ENCODE assay signal across 17 mouse cellular contexts in genomic region chr2:119171574-119171973, GRCm38 (mm10). TPM values are rescaled to one million over a fixed set of nuclear protein-coding genes. Genes with fewer than 3 reads are reported as not detected.
A peak's percentile ranks its signal among the peaks of the same experiment; 100 is the strongest.
DNase-seq lines count a peak whose midpoint lies in the region; ATAC-seq and TF ChIP-seq lines count a peak whose summit lies in the region.
"Had no signal": no experiment of that assay in that cellular context is flagged by ENCODE, and none has a peak within 500 bp of the region (broad histone marks: within the 10 kb centered on the region; RNA-seq: fewer than 3 reads in every experiment).

No protein-coding gene starts in this region.

- H3K27ac ChIP-seq in embryonic facial prominence, embryonic 11.5 days (replicated peaks; ENCODE audit: low read depth, low read length) = no peak overlapping the region
- H3K27ac ChIP-seq in embryonic facial prominence, embryonic 10.5 days (replicated peaks) = no peak overlapping the region
- no peak overlapping the region for H3K27ac ChIP-seq in kidney, embryonic 15.5 days
- H3K27ac ChIP-seq: hindbrain, embryonic 15.5 days had no signal

- 74% methylated on average over 8 of the region's 8 CpGs for WGBS in embryonic facial prominence, embryonic 11.5 days
- WGBS in embryonic facial prominence, embryonic 10.5 days = 72% methylated on average over 8 of the region's 8 CpGs
- 49% methylated on average over 8 of the region's 8 CpGs for WGBS in kidney, embryonic 15.5 days

- no peaks in the 10 kb centered on the region for H3K9me3 ChIP-seq in embryonic facial prominence, embryonic 11.5 days (replicated peaks; ENCODE audit: control insufficient read depth, low read length)
- H3K9me3 ChIP-seq in embryonic facial prominence, embryonic 10.5 days = no peaks in the 10 kb centered on the region
- H3K9me3 ChIP-seq in kidney, embryonic 15.5 days (replicated peaks) = no peaks in the 10 kb centered on the region
- H3K9me3 ChIP-seq: G1E; hindbrain, embryonic 15.5 days had no signal

- H3K4me1 ChIP-seq in embryonic facial prominence, embryonic 11.5 days (ENCODE audit: control insufficient read depth, insufficient read depth, low read length) = peaks cover 5% of the 10 kb centered on the region
- peaks cover 55% of the 10 kb centered on the region for H3K4me1 ChIP-seq in embryonic facial prominence, embryonic 10.5 days
- peaks cover 59% of the 10 kb centered on the region for H3K4me1 ChIP-seq in kidney, embryonic 15.5 days

- no peak overlapping the region for H3K4me2 ChIP-seq in embryonic facial prominence, embryonic 11.5 days (ENCODE audit: low read depth, low read length)
- H3K4me2 ChIP-seq in kidney, embryonic 15.5 days = no peak overlapping the region
- H3K4me2 ChIP-seq: hindbrain, embryonic 15.5 days had no signal

- TF ChIP-seq CTCF in C2C12 (IDR thresholded peaks at IDR 0.05; ENCODE audit: control insufficient read depth, insufficient read depth, insufficient read length) = no peak

- H3K9ac ChIP-seq in embryonic facial prominence, embryonic 11.5 days (replicated peaks; ENCODE audit: low read length) = 0 out of 2 replicates have a peak overlapping the region, but pooled peaks have one; percentile 6
- H3K9ac ChIP-seq in kidney, embryonic 15.5 days = no peak overlapping the region
- H3K9ac ChIP-seq: hindbrain, embryonic 15.5 days had no signal

- DNase-seq in embryonic facial prominence, embryonic 11.5 days (ENCODE audit: low spot score) = no peak
- DNase-seq in embryonic facial prominence, embryonic 10.5 days (ENCODE audit: low spot score) = no peak
- peak; percentile 59 for DNase-seq in kidney, postnatal 10 days
- peak; percentile 49 for DNase-seq in embryo, embryonic 11 days
- no peak for DNase-seq in frontal cortex, postnatal 14 days (ENCODE audit: low spot score in 2 of 2)
- no peak for DNase-seq in cerebellum, adult 8-10 months
- DNase-seq: cerebellum, postnatal 14 days; gastrocnemius, postnatal 10 days; kidney, adult 18-20 months; liver; lung, adult 18-20 months; right cerebral cortex, postnatal 4 days had no signal

- peaks cover 11% of the 10 kb centered on the region for H3K79me2 ChIP-seq in C2C12 (ENCODE audit: control insufficient read depth, insufficient read depth)

- no peak overlapping the region for H3ac ChIP-seq in C2C12 (ENCODE audit: control insufficient read depth, insufficient read length, low read depth)

- H3K79me3 ChIP-seq in C2C12 (ENCODE audit: low read depth) = peaks cover 4% of the 10 kb centered on the region

- no peak for ATAC-seq in embryonic facial prominence, embryonic 11.5 days (replicated peaks; ENCODE audit: insufficient number of reproducible peaks, low FRiP score, low TSS enrichment, low read depth)
- no peak for ATAC-seq in kidney, embryonic 15.5 days (replicated peaks; ENCODE audit: low FRiP score)
- ATAC-seq: forebrain, embryonic 14.5 days had no signal

- H3K36me3 ChIP-seq in embryonic facial prominence, embryonic 11.5 days (replicated peaks; ENCODE audit: control insufficient read depth, insufficient read depth, low read depth, low read length) = no peaks in the 10 kb centered on the region
- peaks cover 16% of the 10 kb centered on the region; the same call in 1 of the 2 replicates for H3K36me3 ChIP-seq in embryonic facial prominence, embryonic 10.5 days (replicated peaks)
- H3K36me3 ChIP-seq in kidney, embryonic 15.5 days = no peaks in the 10 kb centered on the region; the same call in 1 of the 2 replicates
- no peaks in the 10 kb centered on the region for H3K36me3 ChIP-seq in C2C12 (ENCODE audit: control insufficient read depth, insufficient read depth)
- H3K36me3 ChIP-seq: hindbrain, embryonic 15.5 days had no signal

- peaks cover 6% of the 10 kb centered on the region for H3K27me3 ChIP-seq in embryonic facial prominence, embryonic 11.5 days (ENCODE audit: control insufficient read depth, insufficient read depth, low read length)
- peaks cover 42% of the 10 kb centered on the region for H3K27me3 ChIP-seq in embryonic facial prominence, embryonic 10.5 days (replicated peaks; ENCODE audit: low read depth, poor library complexity, severe bottlenecking)
- H3K27me3 ChIP-seq in kidney, embryonic 15.5 days = peaks cover 17% of the 10 kb centered on the region
- H3K27me3 ChIP-seq in C2C12 (ENCODE audit: control insufficient read depth, insufficient read depth, insufficient read length) = no peaks in the 10 kb centered on the region
- H3K27me3 ChIP-seq: hindbrain, embryonic 15.5 days had no signal

- H3K4me3 ChIP-seq in embryonic facial prominence, embryonic 11.5 days (ENCODE audit: low read depth, low read length) = no peak overlapping the region
- H3K4me3 ChIP-seq in embryonic facial prominence, embryonic 10.5 days = no peak overlapping the region
- H3K4me3 ChIP-seq in kidney, embryonic 15.5 days (replicated peaks) = no peak overlapping the region
- H3K4me3 ChIP-seq in C2C12 (ENCODE audit: insufficient read depth, poor library complexity, severe bottlenecking) = no peak overlapping the region
- H3K4me3 ChIP-seq: hindbrain, embryonic 15.5 days had no signal

TF ChIP-seq in C2C12, 6 proteins besides CTCF, POLR2A, EP300 and RAD21:
- TF ChIP-seq FOSL1 (IDR thresholded peaks at IDR 0.05; ENCODE audit: insufficient read depth, low read length, poor library complexity, severe bottlenecking) (no peak), MAX (IDR thresholded peaks at IDR 0.05) (peak; percentile 38), CEBPB (IDR thresholded peaks at IDR 0.05; ENCODE audit: low read depth) (peak; percentile 12), MYOD1 (IDR thresholded peaks at IDR 0.05; ENCODE audit: control insufficient read depth, insufficient read length, low read depth) (peak; percentile 95), MYOG (IDR thresholded peaks at IDR 0.05; ENCODE audit: control insufficient read depth, extremely low read depth, insufficient read length) (no peak), USF1 (IDR thresholded peaks at IDR 0.05; ENCODE audit: low read depth) (no peak)

RNA-seq across cellular contexts. Expression of gene Gm14137, which starts 2.7 kb away (rescaled TPM):
- polyA plus RNA-seq in embryonic facial prominence, embryonic 11.5 days (2014; fragmentation: Nextera tagmentation; extraction: Ambion mirVana) = 0.31 and 0.41 TPM in 2 replicates
- polyA plus RNA-seq in embryonic facial prominence, embryonic 10.5 days (2016; fragmentation: Nextera tagmentation; extraction: Ambion mirVana) = 0.77 and 1.0 TPM in 2 replicates
- 0.73 and 0.81 TPM in 2 replicates for polyA plus RNA-seq in kidney, embryonic 15.5 days (2015; fragmentation: Nextera tagmentation; extraction: Ambion mirVana)
- 1.5 TPM for polyA plus RNA-seq in C2C12 (2012; fragmentation: generic; extraction: Trizol)

RNA-seq across cellular contexts. Expression of gene Gchfr, which starts 4.0 kb away (rescaled TPM):
- 2.9 and 6.4 TPM in 2 replicates for polyA plus RNA-seq in embryonic facial prominence, embryonic 11.5 days (2014; fragmentation: Nextera tagmentation; extraction: Ambion mirVana)
- polyA plus RNA-seq in embryonic facial prominence, embryonic 10.5 days (2016; fragmentation: Nextera tagmentation; extraction: Ambion mirVana) = 5.3 and 6.1 TPM in 2 replicates
- 32.0 and 36.9 TPM in 2 replicates for polyA plus RNA-seq in kidney, embryonic 15.5 days (2015; fragmentation: Nextera tagmentation; extraction: Ambion mirVana)
- polyA plus RNA-seq in C2C12 (2012; fragmentation: generic; extraction: Trizol) = 80.5 TPM

RNA-seq across cellular contexts. Expression of gene Rmdn3, which starts 14.7 kb away (rescaled TPM):
- 43.1 and 44.2 TPM in 2 replicates for polyA plus RNA-seq in embryonic facial prominence, embryonic 11.5 days (2014; fragmentation: Nextera tagmentation; extraction: Ambion mirVana)
- polyA plus RNA-seq in embryonic facial prominence, embryonic 10.5 days (2016; fragmentation: Nextera tagmentation; extraction: Ambion mirVana) = 47.3 and 50.7 TPM in 2 replicates
- polyA plus RNA-seq in kidney, embryonic 15.5 days (2015; fragmentation: Nextera tagmentation; extraction: Ambion mirVana) = 43.2 and 46.8 TPM in 2 replicates
- 21.8 TPM for polyA plus RNA-seq in C2C12 (2012; fragmentation: generic; extraction: Trizol)

RNA-seq across cellular contexts. Expression of gene Zfyve19, which starts 36.8 kb away (rescaled TPM):
- polyA plus RNA-seq in embryonic facial prominence, embryonic 11.5 days (2014; fragmentation: Nextera tagmentation; extraction: Ambion mirVana) = 44.3 and 46.1 TPM in 2 replicates
- 52.9 and 58.5 TPM in 2 replicates for polyA plus RNA-seq in embryonic facial prominence, embryonic 10.5 days (2016; fragmentation: Nextera tagmentation; extraction: Ambion mirVana)
- 51.8 and 55.4 TPM in 2 replicates for polyA plus RNA-seq in kidney, embryonic 15.5 days (2015; fragmentation: Nextera tagmentation; extraction: Ambion mirVana)
- 27.1 TPM for polyA plus RNA-seq in C2C12 (2012; fragmentation: generic; extraction: Trizol)

RNA-seq across cellular contexts. Expression of gene Dnajc17, which starts 37.0 kb away (rescaled TPM):
- polyA plus RNA-seq in embryonic facial prominence, embryonic 11.5 days (2014; fragmentation: Nextera tagmentation; extraction: Ambion mirVana) = 25.9 and 26.2 TPM in 2 replicates
- 25.2 and 25.4 TPM in 2 replicates for polyA plus RNA-seq in embryonic facial prominence, embryonic 10.5 days (2016; fragmentation: Nextera tagmentation; extraction: Ambion mirVana)
- polyA plus RNA-seq in kidney, embryonic 15.5 days (2015; fragmentation: Nextera tagmentation; extraction: Ambion mirVana) = 18.6 and 21.9 TPM in 2 replicates
- 12.3 TPM for polyA plus RNA-seq in C2C12 (2012; fragmentation: generic; extraction: Trizol)

Comparison
In these comparisons a context has a peak if more than half of its experiments do, and no peak if none do; other contexts are left out.
1. DNase-seq: peak in kidney, postnatal 10 days (single experiment) and embryo, embryonic 11 days (single experiment); none in embryonic facial prominence, embryonic 11.5 days (single experiment), embryonic facial prominence, embryonic 10.5 days (single experiment), frontal cortex, postnatal 14 days (0 of 2) and cerebellum, adult 8-10 months (single experiment).